Mouse (Mus musculus) layer of hippocampus, postnatal 36 days (tissue): ENCODE data around the gene Mrps34. TPM values are rescaled to one million over a fixed set of nuclear protein-coding genes. Genes with fewer than 3 reads are reported as not detected.

Experiments used
- DNase-seq, 2 experiments: peaks; one replicate each; pipeline ENCODE4 v3.0.0; 2022
- total RNA-seq, 2 experiments: library from RNA; stranded (reverse); gene quantifications; 2 replicates each; pipeline ENCODE4 v1.2.3; 2021

Gene Mrps34
- total RNA-seq, 2 experiments from 2014 or later = 75.3 to 75.9 TPM

GRCm38 (mm10) chr17:24881738-24882440, 13.0 kb upstream of the Mrps34 start:
- no peak for DNase-seq

- no peak for DNase-seq
Observed at GRCm38 (mm10) chr17:24884391-24884790, 10.5 kb upstream of the Mrps34 start.

GRCm38 (mm10) chr17:24885356-24886133, 9.4 kb upstream of the Mrps34 start:
- DNase-seq = no peak

GRCm38 (mm10) chr17:24886134-24886931, 8.6 kb upstream of the Mrps34 start, which contains the start of the genes Nubp2 and Spsb3:
TSS of gene Nubp2 (minus strand) at chr17:24886349.
TSS of gene Spsb3 (plus strand) at chr17:24886643.
- DNase-seq = peak; percentile 96 to 98

- DNase-seq = no peak
Observed at GRCm38 (mm10) chr17:24886932-24887271, 8.0 kb upstream of the Mrps34 start.

GRCm38 (mm10) chr17:24887291-24888080, 7.4 kb upstream of the Mrps34 start:
- no peak for DNase-seq

- no peak for DNase-seq
Observed at GRCm38 (mm10) chr17:24888862-24889261, 6.1 kb upstream of the Mrps34 start.

GRCm38 (mm10) chr17:24890151-24891092, 4.5 kb upstream of the Mrps34 start:
- DNase-seq = no peak

GRCm38 (mm10) chr17:24891321-24891720, 3.6 kb upstream of the Mrps34 start:
- DNase-seq = no peak

- DNase-seq = no peak
Observed at GRCm38 (mm10) chr17:24892785-24893184, 2.1 kb upstream of the Mrps34 start.

GRCm38 (mm10) chr17:24893276-24893675, 1.6 kb upstream of the Mrps34 start:
- DNase-seq = no peak

GRCm38 (mm10) chr17:24894061-24894994, 588 bp upstream of the Mrps34 start:
- no peak for DNase-seq

- no peak for DNase-seq
Observed at GRCm38 (mm10) chr17:24895571-24896240, 790 bp downstream of the Mrps34 start.

GRCm38 (mm10) chr17:24896241-24896992, 1.5 kb downstream of the Mrps34 start, which contains the start of gene Nme3:
TSS of gene Nme3 (plus strand) at chr17:24896500.
- DNase-seq = peak; percentile 73 to 76

- DNase-seq = no peak
Observed at GRCm38 (mm10) chr17:24896993-24897269, 2.0 kb downstream of the Mrps34 start.

- no peak for DNase-seq
Observed at GRCm38 (mm10) chr17:24897600-24897999, 2.7 kb downstream of the Mrps34 start.

GRCm38 (mm10) chr17:24898041-24898854, 3.3 kb downstream of the Mrps34 start:
- DNase-seq = no peak

- DNase-seq = no peak
Observed at GRCm38 (mm10) chr17:24899153-24899552, 4.2 kb downstream of the Mrps34 start.
